Mouse (Mus musculus) E14TG2a.4 (cell line): Measurements from ENCODE around the gene Ybx2.

ENCODE experiments used
- CTCF ChIP-seq: conservative IDR thresholded peaks from 2 replicates; pipeline ENCODE4 v1.5.1; 2014; ENCODE audit warnings: low read length
- POU5F1 ChIP-seq: IDR thresholded peaks from 2 replicates; pipeline ENCODE4 v1.6.1; 2014; ENCODE audit warnings: low read length, borderline replicate concordance

- TF ChIP-seq CTCF (no peak), POU5F1 (no peak)
These were observed 29.2 kb downstream of the Ybx2 start, which contains the start of gene Cldn7 for GRCm38 (mm10) chr11:69964650-69965270.
